Mouse (Mus musculus) CD8-positive naive resting alpha-beta T cell, adult 2 months (primary cell): ENCODE data around the gene Cep57.

ENCODE experiments used
- DNase-seq, 2 experiments: peaks; one replicate each; pipeline ENCODE4 v3.0.0; 2022; ENCODE audit warnings: low read depth in 2 of 2, low spot score in 2 of 2

Cep57 gene

DNA sequence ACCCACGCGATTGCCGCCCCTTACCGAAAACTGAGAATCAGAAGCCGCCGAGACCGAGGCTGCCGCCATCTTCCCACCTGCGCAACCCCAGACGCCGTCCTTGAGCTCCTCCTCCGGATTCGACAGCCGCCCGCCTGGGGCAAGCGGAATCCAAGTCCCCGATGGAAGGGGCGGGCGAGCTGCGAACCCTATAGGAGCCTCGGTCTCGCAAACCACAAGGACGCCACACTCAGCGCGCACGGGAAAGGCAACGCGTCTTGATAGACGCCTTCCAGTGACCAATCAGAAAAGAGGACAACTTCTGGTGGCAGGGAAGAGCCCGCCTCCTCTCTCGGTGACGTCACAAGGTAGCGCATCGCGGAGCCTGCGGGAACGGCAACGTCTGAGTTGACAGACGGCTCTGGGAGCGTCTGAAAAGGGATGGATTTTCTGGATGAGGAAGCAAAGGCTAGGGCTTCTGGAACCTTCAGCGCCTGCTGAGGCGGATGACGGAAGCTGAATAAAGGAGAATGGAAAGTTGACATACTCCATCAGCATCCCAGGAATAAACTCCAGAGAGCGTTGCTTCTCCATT lies at the start of gene Cep57:
Gene Cep57 (minus strand): TSS at position 276 of the 574 bp plus-strand sequence.
- peak; percentile 93 to 96 for DNase-seq

DNA sequence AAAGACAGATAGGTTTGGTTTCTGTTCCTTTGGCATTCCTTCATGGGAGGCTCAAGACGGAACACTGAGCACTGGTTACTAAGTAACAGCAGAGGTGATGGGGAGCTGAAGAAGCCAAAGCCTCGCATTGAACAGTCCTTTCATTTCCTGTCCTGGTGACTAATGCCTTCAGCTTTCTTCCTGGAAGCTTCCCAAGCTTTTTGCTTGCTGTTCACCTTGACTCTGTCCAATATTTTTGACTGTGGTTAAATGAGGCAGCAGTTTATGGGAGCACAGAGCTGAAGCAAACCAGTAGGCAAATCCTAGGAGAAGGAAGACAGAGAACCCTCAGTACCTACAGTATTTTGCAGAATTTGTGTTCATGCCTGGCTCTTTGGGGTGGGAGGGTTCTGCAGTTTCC lies 48.4 kb upstream of the Cep57 start:
- DNase-seq, result no peak

DNA sequence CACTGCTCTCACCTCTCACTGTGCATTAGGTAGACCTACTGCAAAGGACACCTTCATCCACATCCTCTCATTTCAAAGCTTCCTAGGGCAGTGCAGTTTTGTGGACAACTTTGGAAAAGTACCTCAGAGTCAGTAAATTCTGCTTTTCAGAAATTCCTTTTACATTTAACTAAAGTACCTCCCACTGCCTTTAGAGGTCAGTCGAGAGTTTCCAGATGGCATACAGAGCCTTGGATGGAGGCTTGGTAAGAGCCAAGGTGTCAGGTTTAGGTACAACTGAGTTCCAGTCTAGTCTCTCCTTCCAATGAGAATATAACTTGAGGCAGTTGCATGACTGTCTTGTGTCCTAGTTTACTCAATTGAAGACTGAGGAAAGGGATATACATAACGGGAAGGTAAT lies 47.5 kb upstream of the Cep57 start:
- no peak for DNase-seq

DNA sequence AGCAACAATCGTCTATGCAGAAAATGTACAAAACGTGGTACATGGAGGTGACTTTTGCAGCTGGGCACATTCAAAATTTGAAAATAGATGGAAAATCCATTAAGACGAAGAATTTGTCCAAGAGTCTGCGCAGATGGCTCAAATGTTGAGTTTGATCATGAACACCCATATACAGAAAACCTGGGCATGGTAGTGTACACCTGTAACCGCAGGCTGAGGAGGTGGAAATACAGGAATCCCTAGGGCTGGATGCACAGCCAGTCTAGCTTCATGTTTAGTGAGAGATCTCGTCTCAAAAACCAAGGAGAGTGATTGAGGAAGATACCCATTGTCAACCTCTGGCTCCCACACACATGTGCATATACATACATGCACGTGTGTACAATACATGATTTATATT lies 44.7 kb upstream of the Cep57 start:
- no peak for DNase-seq

- DNase-seq, result no peak
These were observed 40.7 kb upstream of the Cep57 start for GRCm38 (mm10) chr9:13867646-13868045.

DNA sequence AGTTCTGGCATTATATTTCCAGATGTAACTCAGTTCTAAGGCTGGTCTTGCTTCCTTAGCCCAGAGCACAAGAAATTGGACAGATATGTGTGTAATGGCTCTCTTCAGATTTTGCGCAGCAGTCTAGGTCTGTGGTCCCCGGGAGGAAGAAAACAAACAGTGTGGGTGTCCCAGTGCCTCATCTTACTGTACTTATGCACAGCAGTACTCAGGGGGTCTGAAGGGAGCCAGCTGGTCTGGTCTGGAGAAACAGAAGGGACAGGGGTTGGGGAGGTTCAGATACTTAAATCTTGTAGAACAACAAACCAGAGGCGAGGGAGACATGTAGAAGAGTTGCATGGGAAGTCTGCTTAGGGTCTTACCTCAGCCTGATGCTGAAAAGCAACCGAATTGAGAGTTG lies 29.9 kb upstream of the Cep57 start:
- DNase-seq, result no peak

- no peak for DNase-seq
These were observed 29.3 kb upstream of the Cep57 start for GRCm38 (mm10) chr9:13856247-13856646.

- DNase-seq, result no peak
These were observed 27.0 kb upstream of the Cep57 start for GRCm38 (mm10) chr9:13853876-13854275.

DNA sequence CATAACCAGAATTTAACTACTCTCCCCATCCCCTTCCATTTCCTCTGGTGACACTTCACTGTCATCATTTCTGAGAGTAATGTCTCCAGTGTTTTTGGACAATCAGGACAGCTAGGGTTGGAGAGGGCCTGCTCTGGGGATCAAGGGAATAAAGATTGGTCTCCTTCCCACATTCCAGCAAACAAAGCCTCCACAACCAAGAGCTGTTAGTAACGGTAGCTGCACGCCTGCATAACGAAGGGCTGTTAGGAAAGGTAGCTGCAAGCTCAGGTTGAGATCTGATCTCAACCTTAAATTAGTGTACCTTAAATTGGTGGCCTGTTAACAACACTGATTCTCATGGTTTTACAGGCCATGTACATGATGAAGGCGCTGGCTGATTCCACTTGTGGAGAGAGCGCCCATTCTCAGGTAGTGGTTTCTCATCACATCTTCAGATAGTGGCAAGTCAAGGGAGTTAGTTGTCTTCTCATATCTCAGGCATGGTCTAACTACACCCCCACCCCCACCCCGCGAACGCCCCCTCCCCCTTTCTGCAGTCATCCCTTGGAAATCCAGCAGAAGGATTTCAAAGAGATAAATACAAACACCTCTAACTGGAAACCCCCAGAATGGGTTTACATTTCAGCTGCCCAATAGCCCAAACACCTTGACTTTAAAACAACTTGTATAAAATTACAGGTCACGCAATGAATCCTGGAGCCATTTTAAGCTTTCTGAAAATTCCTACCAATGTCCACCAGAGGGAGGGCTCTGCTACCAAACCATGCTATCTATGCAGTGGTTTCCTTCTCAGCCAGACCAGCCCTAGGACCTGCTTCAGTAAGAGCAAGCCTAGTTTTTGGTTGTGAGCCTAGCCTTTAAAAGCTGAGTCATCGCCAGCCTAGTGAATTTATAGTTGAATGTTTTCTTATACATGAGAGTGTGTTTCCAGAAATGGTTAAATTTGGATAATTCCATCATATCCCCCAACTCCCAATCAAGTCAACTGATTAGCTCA lies 21.9 kb upstream of the Cep57 start:
- DNase-seq, result peak in 1 of 2 experiments; percentile 10

DNA sequence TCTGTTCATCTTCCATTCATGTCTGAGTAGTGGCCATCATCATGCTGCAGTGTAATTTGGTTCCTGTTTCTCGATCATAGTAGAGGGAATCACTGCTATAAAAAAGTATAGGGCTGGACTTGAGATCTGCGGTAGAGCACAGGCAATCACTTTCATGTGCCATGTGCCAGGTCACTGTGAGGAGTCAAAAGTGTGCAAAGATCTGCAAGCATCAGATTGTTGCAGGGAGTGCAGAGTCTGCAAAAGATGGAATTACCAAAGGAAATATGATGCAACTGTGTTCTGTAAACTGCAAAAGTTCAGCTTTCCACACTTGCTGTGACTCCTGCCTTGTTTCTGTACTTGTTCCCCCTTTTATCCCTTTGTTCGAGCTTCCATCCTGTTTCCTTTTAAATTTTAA lies 20.7 kb upstream of the Cep57 start:
- no peak for DNase-seq

- DNase-seq, result no peak
These were observed 9.8 kb upstream of the Cep57 start for GRCm38 (mm10) chr9:13836726-13837125.

DNA sequence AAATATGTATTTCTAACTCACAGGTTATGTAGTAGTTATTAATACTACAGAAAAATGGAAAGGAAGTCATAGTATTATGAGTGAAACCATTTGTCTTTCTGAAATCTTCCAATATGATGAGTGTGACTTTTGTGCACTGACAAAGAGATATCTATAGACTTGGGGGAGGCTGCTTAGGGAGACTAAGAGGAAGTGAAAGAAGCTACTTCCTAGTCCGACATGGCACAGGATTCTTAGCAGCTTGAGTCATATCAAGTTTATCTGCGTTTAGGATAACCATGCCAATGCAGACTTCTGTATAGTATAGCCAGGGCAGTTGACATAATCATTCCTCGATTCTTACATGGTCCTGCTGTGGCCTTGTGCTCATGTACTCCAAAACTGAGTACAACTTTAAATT lies 8.3 kb upstream of the Cep57 start:
- DNase-seq, result no peak

DNA sequence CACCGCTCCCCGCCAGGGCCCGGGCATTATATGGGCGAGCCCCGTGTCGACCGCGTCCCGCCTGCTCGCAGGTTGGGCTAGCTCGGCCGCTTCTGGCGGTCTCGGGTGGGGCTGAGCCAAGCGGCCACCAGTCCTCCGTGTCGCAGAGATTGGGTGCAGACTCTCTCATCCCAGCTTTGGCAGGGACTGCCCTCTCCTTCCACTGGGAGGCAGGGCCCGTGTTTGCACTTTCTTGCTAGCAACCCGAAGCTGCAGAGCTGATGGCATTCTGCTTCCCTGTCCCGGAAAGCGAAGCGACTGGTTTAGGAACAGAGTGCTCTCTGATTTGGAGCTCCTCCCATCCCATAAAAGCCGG lies 1.2 kb upstream of the Cep57 start:
- DNase-seq, result no peak

DNA sequence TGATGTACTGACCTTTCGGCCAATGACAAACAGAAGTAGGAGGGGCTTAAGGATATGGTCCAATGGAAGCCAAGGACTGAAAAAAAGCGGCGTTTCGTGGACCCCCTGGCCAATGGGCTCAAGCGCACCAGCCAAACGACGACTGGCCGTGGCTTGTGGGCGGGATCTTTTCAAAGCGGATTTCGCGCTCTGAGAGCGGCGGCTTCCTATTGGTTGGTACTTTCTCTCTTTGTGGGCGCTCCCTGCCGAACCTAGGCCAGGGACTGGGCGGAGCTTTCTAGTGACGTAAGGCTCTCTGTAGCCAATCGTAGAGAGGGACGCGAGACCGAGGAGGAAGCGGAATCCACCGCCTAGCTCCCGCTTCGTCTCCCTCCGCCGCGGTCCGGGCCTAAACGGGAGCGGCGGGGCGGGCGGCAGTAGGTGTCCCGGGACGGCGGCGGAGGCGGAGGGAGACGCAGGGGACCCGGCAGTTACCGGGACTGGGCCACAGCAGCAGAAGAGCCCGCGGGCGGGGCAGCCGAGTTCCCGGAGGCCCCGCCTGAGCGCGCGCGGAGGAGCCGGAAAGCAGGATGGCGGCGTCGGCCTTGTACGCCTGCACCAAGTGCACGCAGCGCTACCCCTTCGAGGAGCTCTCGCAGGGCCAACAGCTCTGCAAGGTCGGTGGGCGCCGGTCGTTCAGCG lies 639 bp upstream of the Cep57 start, which contains the start of gene Fam76b:
Gene Fam76b (plus strand): TSS at position 311 of the 681 bp plus-strand sequence.
- peak; percentile 99 for DNase-seq

DNA sequence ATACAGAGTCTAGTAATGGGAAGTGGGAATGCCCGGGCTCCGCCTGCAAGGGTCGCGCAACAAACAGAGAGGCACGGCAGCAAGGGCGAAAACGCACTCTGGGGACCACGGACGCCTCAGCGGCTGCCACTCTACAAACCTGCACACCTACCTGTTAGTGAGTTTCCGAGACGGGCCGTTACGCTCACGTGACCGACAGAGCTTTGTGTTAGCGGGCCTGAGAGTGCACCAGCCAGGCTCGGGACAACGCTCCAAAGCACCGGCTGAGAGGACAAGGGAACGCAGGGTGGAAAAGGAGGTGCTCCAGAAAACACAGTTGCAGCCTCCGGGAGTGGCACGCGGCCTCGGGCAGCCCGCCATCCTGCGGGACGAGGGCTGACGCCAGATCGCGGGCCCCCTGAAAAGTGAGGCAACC lies 509 bp downstream of the Cep57 start:
- DNase-seq, result no peak

- no peak for DNase-seq
These were observed 1.0 kb downstream of the Cep57 start for GRCm38 (mm10) chr9:13825896-13826295.

DNA sequence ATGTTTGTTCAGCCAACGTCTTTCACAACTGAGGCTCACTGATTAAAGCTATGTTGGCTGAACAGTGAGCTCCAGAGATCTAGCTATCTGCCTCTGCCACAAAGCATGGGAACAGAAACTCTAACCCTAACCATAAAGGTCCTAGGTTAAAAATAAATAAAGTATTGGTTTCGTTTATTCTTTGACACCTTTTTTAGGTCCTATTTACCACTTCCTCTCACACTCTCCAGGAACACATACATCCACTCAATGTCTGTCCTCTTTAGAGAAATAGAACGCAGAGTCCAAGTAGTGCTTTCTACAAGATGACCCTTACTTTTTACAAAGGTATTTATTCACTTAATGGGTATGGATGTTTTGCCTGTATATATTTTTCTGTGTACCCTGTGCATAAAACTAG lies 6.1 kb downstream of the Cep57 start:
- no peak for DNase-seq

DNA sequence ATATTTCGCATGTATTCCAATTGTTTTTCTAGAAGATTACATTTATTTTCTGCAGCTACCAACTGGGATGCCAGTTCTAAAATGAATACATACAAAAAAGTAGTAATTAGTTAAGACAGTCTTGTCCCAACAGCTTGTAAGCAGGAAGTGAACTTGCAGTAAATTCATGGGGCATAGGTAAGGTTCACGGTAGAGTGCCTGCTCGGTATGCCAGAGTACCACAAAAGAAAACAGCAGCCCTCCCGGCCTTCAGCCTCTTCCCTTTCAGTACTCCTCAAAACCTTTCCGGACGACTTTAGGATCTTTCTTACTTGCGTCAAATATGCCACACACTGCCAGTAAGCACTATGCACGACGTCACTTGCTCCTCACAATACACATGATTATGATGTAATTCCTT lies 8.5 kb downstream of the Cep57 start:
- no peak for DNase-seq

- DNase-seq, result no peak
These were observed 17.0 kb downstream of the Cep57 start for GRCm38 (mm10) chr9:13809937-13810336.

GRCm38 (mm10) chr9:13807657-13808056 lies 19.2 kb downstream of the Cep57 start:
- DNase-seq, result no peak

DNA sequence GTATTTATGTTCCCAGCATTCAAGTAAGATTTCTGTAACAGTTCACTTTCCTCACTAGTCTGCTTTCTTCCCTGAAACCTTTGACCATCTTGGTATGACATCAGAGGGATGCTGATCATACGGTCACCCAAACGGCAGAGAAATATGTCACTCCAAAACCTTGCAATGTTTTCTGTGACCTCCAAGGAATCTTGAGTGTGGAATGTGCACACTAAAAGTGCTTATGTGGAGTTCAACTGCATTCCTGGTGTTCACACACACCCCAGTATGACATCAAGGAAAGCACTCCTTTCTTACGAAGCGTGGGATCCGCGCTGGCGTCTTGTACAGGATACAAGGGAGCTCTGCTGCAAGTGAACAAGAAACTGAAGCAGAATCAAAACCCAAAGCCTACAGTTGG lies 20.1 kb downstream of the Cep57 start:
- DNase-seq, result no peak

- DNase-seq, result no peak
These were observed 22.4 kb downstream of the Cep57 start for GRCm38 (mm10) chr9:13804480-13804879.
